Mouse (Mus musculus): ENCODE measurements around the gene Slc16a12. TPM values are rescaled to one million over a fixed set of nuclear protein-coding genes. Genes with fewer than 3 reads are reported as not detected.

Slc16a12 gene
- total and polyA plus RNA-seq, 2 experiments from 2014 or later, result 2.0 to 2.7 TPM

DNA sequence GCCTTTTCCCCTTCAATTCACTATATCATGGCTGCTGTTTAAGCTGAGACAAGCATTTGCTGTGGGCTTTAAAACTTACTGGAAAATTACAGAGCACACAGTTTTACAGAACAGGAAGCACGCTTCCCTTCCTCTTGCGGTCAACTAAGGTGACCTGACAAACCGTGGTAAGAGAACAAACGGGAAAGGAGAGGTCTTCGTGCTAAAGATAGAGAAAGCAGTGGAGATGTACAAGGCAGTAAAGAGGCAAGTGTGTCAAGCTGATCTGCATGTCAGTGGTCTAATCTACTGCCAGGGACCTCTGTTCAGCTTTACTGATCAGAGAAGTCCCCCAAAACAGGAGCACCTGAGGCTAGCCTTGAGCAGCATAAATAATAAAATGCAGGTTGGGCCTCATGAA, 21.7 kb downstream of the Slc16a12 start:
- WGBS, result 89% methylated on average over 5 of the region's 5 CpGs
- H3K36me3 ChIP-seq (ENCODE audit: insufficient read depth, low read length), result no peaks in the 10 kb centered on the region
- ATAC-seq (ENCODE audit: low FRiP score) (no peak), DNase-seq (ENCODE audit: low spot score) (no peak)
- no peak overlapping the region for H3K9ac ChIP-seq (replicated peaks; ENCODE audit: low read length, poor library complexity, severe bottlenecking)
- H3K9me3 ChIP-seq (ENCODE audit: low read length), result no peaks in the 10 kb centered on the region
- H3K27me3 ChIP-seq (ENCODE audit: insufficient read depth, low read length), result no peaks in the 10 kb centered on the region
- TF ChIP-seq CTCF (IDR thresholded peaks at IDR 0.05), result no peak
- no peaks in the 10 kb centered on the region for H3K4me1 ChIP-seq (ENCODE audit: insufficient read depth, low read length)
- H3K4me3 ChIP-seq (ENCODE audit: low read depth, low read length), result no peak overlapping the region
- no peak overlapping the region for H3K4me2 ChIP-seq (ENCODE audit: low read depth, low read length, poor library complexity, severe bottlenecking)
- H3K27ac ChIP-seq (ENCODE audit: low read depth, low read length), result no peak overlapping the region

GRCm38 (mm10) chr19:34724598-34724997, 22.5 kb downstream of the Slc16a12 start:
- H3K27me3 ChIP-seq (ENCODE audit: insufficient read depth, low read length), result no peaks in the 10 kb centered on the region
- H3K27ac ChIP-seq (ENCODE audit: low read depth, low read length), result no peak overlapping the region
- DNase-seq (ENCODE audit: low spot score), result no peak
- no peaks in the 10 kb centered on the region for H3K9me3 ChIP-seq (ENCODE audit: low read length)
- no peaks in the 10 kb centered on the region for H3K4me1 ChIP-seq (ENCODE audit: insufficient read depth, low read length)
- no peak overlapping the region for H3K4me3 ChIP-seq (ENCODE audit: low read depth, low read length)
- 79% methylated on average over 4 of the region's 4 CpGs for WGBS
- no peaks in the 10 kb centered on the region for H3K36me3 ChIP-seq (ENCODE audit: insufficient read depth, low read length)
- no peak for TF ChIP-seq CTCF (IDR thresholded peaks at IDR 0.05)
- no peak overlapping the region for H3K4me2 ChIP-seq (ENCODE audit: low read depth, low read length, poor library complexity, severe bottlenecking)
- H3K9ac ChIP-seq (replicated peaks; ENCODE audit: low read length, poor library complexity, severe bottlenecking), result no peak overlapping the region
- ATAC-seq (ENCODE audit: low FRiP score), result no peak

GRCm38 (mm10) chr19:34722541-34722940, 24.5 kb downstream of the Slc16a12 start:
- DNase-seq (ENCODE audit: low spot score) (no peak), ATAC-seq (ENCODE audit: low FRiP score) (no peak)
- H3K4me2 ChIP-seq (ENCODE audit: low read depth, low read length, poor library complexity, severe bottlenecking), result no peak overlapping the region
- H3K4me3 ChIP-seq (ENCODE audit: low read depth, low read length), result no peak overlapping the region
- H3K9ac ChIP-seq (replicated peaks; ENCODE audit: low read length, poor library complexity, severe bottlenecking), result no peak overlapping the region
- H3K36me3 ChIP-seq (ENCODE audit: insufficient read depth, low read length), result no peaks in the 10 kb centered on the region
- TF ChIP-seq CTCF (IDR thresholded peaks at IDR 0.05), result no peak
- 82% methylated on average over 3 of the region's 3 CpGs for WGBS
- H3K27me3 ChIP-seq (ENCODE audit: insufficient read depth, low read length), result no peaks in the 10 kb centered on the region
- no peak overlapping the region for H3K27ac ChIP-seq (ENCODE audit: low read depth, low read length)
- H3K4me1 ChIP-seq (ENCODE audit: insufficient read depth, low read length), result no peaks in the 10 kb centered on the region
- no peaks in the 10 kb centered on the region for H3K9me3 ChIP-seq (ENCODE audit: low read length)

- no peaks in the 10 kb centered on the region for H3K9me3 ChIP-seq (ENCODE audit: low read length)
- no peak for ATAC-seq (ENCODE audit: low FRiP score)
- no peak overlapping the region for H3K9ac ChIP-seq (replicated peaks; ENCODE audit: low read length, poor library complexity, severe bottlenecking)
- DNase-seq (ENCODE audit: low spot score), result no peak
- H3K4me1 ChIP-seq (ENCODE audit: insufficient read depth, low read length), result no peaks in the 10 kb centered on the region
- H3K27ac ChIP-seq (ENCODE audit: low read depth, low read length), result no peak overlapping the region
- no peaks in the 10 kb centered on the region for H3K36me3 ChIP-seq (ENCODE audit: insufficient read depth, low read length)
- no peaks in the 10 kb centered on the region for H3K27me3 ChIP-seq (ENCODE audit: insufficient read depth, low read length)
- no peak overlapping the region for H3K4me3 ChIP-seq (ENCODE audit: low read depth, low read length)
- no peak overlapping the region for H3K4me2 ChIP-seq (ENCODE audit: low read depth, low read length, poor library complexity, severe bottlenecking)
- no peak for TF ChIP-seq CTCF (IDR thresholded peaks at IDR 0.05)
Observed at GRCm38 (mm10) chr19:34720130-34720529, 27.0 kb downstream of the Slc16a12 start.

DNA sequence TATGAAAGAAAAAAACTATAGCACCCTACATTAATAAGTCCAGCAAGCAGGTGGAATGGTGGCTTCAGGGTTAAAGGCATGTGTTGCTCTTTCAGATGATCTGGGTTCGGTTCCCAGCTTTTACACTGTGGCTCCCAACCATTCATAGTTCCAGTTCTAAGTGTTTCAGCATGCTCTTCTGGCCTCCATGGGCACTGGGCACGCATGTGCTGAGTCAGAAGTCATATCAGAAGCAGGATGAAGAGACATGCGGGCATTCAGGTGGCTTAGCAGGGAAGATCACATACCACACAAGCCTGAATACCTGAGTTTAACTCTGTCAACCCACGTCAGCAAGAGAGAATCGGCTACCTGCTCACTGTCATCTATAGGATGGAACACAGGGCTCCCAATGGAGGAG, 28.1 kb downstream of the Slc16a12 start:
- no peaks in the 10 kb centered on the region for H3K27me3 ChIP-seq (ENCODE audit: insufficient read depth, low read length)
- ATAC-seq (ENCODE audit: low FRiP score), result no peak
- H3K36me3 ChIP-seq (ENCODE audit: insufficient read depth, low read length), result no peaks in the 10 kb centered on the region
- no peaks in the 10 kb centered on the region for H3K9me3 ChIP-seq (ENCODE audit: low read length)
- H3K4me3 ChIP-seq (ENCODE audit: low read depth, low read length), result no peak overlapping the region
- H3K4me1 ChIP-seq (ENCODE audit: insufficient read depth, low read length), result no peaks in the 10 kb centered on the region
- no peak overlapping the region for H3K4me2 ChIP-seq (ENCODE audit: low read depth, low read length, poor library complexity, severe bottlenecking)
- no peak overlapping the region for H3K9ac ChIP-seq (replicated peaks; ENCODE audit: low read length, poor library complexity, severe bottlenecking)
- WGBS, result 80% methylated on average over 5 of the region's 5 CpGs
- TF ChIP-seq CTCF (IDR thresholded peaks at IDR 0.05), result no peak
- DNase-seq (ENCODE audit: low spot score), result no peak
- H3K27ac ChIP-seq (ENCODE audit: low read depth, low read length), result no peak overlapping the region

DNA sequence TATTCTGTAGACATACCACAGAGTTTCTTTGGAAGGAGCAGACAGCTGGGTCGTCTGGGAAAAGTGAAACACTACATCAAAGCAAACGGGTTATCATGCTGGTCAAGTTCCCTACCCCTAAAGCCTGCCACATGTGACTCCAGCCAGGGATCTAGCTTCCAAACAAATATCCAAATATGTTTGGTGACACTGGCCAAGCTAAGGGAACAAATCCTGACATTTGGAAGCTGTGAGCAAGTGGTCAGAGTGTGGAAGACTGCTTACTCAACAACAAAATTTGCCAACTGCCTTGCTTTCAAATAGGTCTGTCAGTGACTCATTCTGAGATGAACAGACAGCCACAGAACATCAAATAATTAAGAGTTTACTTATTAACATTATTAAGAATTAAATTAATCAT, 28.6 kb downstream of the Slc16a12 start:
- H3K27ac ChIP-seq (ENCODE audit: low read depth, low read length), result no peak overlapping the region
- WGBS, result 65% methylated on average over 2 of the region's 2 CpGs
- no peaks in the 10 kb centered on the region for H3K27me3 ChIP-seq (ENCODE audit: insufficient read depth, low read length)
- no peaks in the 10 kb centered on the region for H3K36me3 ChIP-seq (ENCODE audit: insufficient read depth, low read length)
- no peak for TF ChIP-seq CTCF (IDR thresholded peaks at IDR 0.05)
- H3K9ac ChIP-seq (replicated peaks; ENCODE audit: low read length, poor library complexity, severe bottlenecking), result no peak overlapping the region
- no peak for DNase-seq (ENCODE audit: low spot score)
- no peak for ATAC-seq (ENCODE audit: low FRiP score)
- no peak overlapping the region for H3K4me2 ChIP-seq (ENCODE audit: low read depth, low read length, poor library complexity, severe bottlenecking)
- no peaks in the 10 kb centered on the region for H3K9me3 ChIP-seq (ENCODE audit: low read length)
- H3K4me3 ChIP-seq (ENCODE audit: low read depth, low read length), result no peak overlapping the region
- H3K4me1 ChIP-seq (ENCODE audit: insufficient read depth, low read length), result no peaks in the 10 kb centered on the region

Data from midbrain, postnatal 0 days (tissue).